Mouse (Mus musculus): Measurements from ENCODE around the gene Abcc6. TPM values are rescaled to one million over a fixed set of nuclear protein-coding genes. Genes with fewer than 3 reads are reported as not detected.

Gene Abcc6
- total RNA-seq (2021), result 1 to 10 TPM; 2.6 to 3.1 TPM

- intact Hi-C loops (cut with DNase I), result no loop called here
- DNase-seq (ENCODE audit: low spot score in 2 of 2), result no peak
Observed at GRCm38 (mm10) chr7:46030145-46030488, at the start of gene Abcc6. Abcc6 (minus strand) TSS chr7:46030302.

GRCm38 (mm10) chr7:46077675-46078074, 47.6 kb upstream of the Abcc6 start:
- intact Hi-C loops (cut with DNase I), result no loop called here
- DNase-seq (ENCODE audit: low spot score in 2 of 2), result no peak

- no peak for DNase-seq (ENCODE audit: low spot score in 2 of 2)
- intact Hi-C loops (cut with DNase I), result no loop called here
Observed at GRCm38 (mm10) chr7:46076844-46077243, 46.7 kb upstream of the Abcc6 start.

GRCm38 (mm10) chr7:46068831-46069230, 38.7 kb upstream of the Abcc6 start:
- intact Hi-C loops (cut with DNase I), result no loop called here
- no peak for DNase-seq (ENCODE audit: low spot score in 2 of 2)

GRCm38 (mm10) chr7:46063296-46063695, 33.2 kb upstream of the Abcc6 start:
- DNase-seq (ENCODE audit: low spot score in 2 of 2), result no peak
- intact Hi-C loops (cut with DNase I), result no loop called here

GRCm38 (mm10) chr7:46061614-46062013, 31.5 kb upstream of the Abcc6 start:
- intact Hi-C loops (cut with DNase I), result no loop called here
- DNase-seq (ENCODE audit: low spot score in 2 of 2), result no peak

- intact Hi-C loops (cut with DNase I), result no loop called here
Observed at GRCm38 (mm10) chr7:46060688-46061087, 30.6 kb upstream of the Abcc6 start.

GRCm38 (mm10) chr7:46058882-46059281, 28.8 kb upstream of the Abcc6 start:
- intact Hi-C loops (cut with DNase I), result no loop called here
- DNase-seq (ENCODE audit: low spot score in 2 of 2), result no peak

More at GRCm38 (mm10) chr7:46060688-46061087, 30.6 kb upstream of the Abcc6 start:
- no peak for DNase-seq (ENCODE audit: low spot score in 2 of 2)

- intact Hi-C loops (cut with DNase I), result no loop called here
- no peak for DNase-seq (ENCODE audit: low spot score in 2 of 2)
Observed at GRCm38 (mm10) chr7:46053566-46053965, 23.5 kb upstream of the Abcc6 start.

- intact Hi-C loops (cut with DNase I), result no loop called here
- peak in 1 of 2 experiments; percentile 9 for DNase-seq (ENCODE audit: low spot score in 2 of 2)
Observed at GRCm38 (mm10) chr7:46052161-46052821, 22.2 kb upstream of the Abcc6 start.

GRCm38 (mm10) chr7:46049981-46050380, 19.9 kb upstream of the Abcc6 start:
- no peak for DNase-seq (ENCODE audit: low spot score in 2 of 2)
- intact Hi-C loops (cut with DNase I), result no loop called here

- DNase-seq (ENCODE audit: low spot score in 2 of 2), result no peak
- intact Hi-C loops (cut with DNase I), result no loop called here
Observed at GRCm38 (mm10) chr7:46047873-46048562, 17.9 kb upstream of the Abcc6 start.

- no peak for DNase-seq (ENCODE audit: low spot score in 2 of 2)
- intact Hi-C loops (cut with DNase I), result no loop called here
Observed at GRCm38 (mm10) chr7:46045882-46046281, 15.8 kb upstream of the Abcc6 start.

- no peak for DNase-seq (ENCODE audit: low spot score in 2 of 2)
Observed at GRCm38 (mm10) chr7:46044106-46044505, 14.0 kb upstream of the Abcc6 start.

GRCm38 (mm10) chr7:46039873-46040272, 9.8 kb upstream of the Abcc6 start:
- no peak for DNase-seq (ENCODE audit: low spot score in 2 of 2)
- intact Hi-C loops (cut with DNase I), result no loop called here

More at GRCm38 (mm10) chr7:46044106-46044505, 14.0 kb upstream of the Abcc6 start:
- intact Hi-C loops (cut with DNase I), result no loop called here

GRCm38 (mm10) chr7:46037433-46037832, 7.3 kb upstream of the Abcc6 start:
- DNase-seq (ENCODE audit: low spot score in 2 of 2), result no peak
- intact Hi-C loops (cut with DNase I), result no loop called here

- no peak for DNase-seq (ENCODE audit: low spot score in 2 of 2)
- intact Hi-C loops (cut with DNase I), result no loop called here
Observed at GRCm38 (mm10) chr7:46035468-46035867, 5.4 kb upstream of the Abcc6 start.

- intact Hi-C loops (cut with DNase I), result no loop called here
- DNase-seq (ENCODE audit: low spot score in 2 of 2), result no peak
Observed at GRCm38 (mm10) chr7:46034991-46035390, 4.9 kb upstream of the Abcc6 start.

- intact Hi-C loops (cut with DNase I), result no loop called here
- DNase-seq (ENCODE audit: low spot score in 2 of 2), result no peak
Observed at GRCm38 (mm10) chr7:46033870-46034337, 3.8 kb upstream of the Abcc6 start.

GRCm38 (mm10) chr7:46033109-46033869, 3.2 kb upstream of the Abcc6 start, which contains the start of gene Nomo1:
Nomo1 (plus strand) TSS chr7:46033698.
- intact Hi-C loops (cut with DNase I), result no loop called here

More at GRCm38 (mm10) chr7:46033109-46033869, 3.2 kb upstream of the Abcc6 start, which contains the start of gene Nomo1:
- DNase-seq (ENCODE audit: low spot score in 2 of 2), result peak; percentile 95 to 97
